Mouse (Mus musculus): ENCODE data around the gene Gpr19. TPM values are rescaled to one million over a fixed set of nuclear protein-coding genes. Genes with fewer than 3 reads are reported as not detected.

Gene Gpr19
- polyA plus RNA-seq, 1 experiment from 2014 or later = 9.8 TPM

DNA sequence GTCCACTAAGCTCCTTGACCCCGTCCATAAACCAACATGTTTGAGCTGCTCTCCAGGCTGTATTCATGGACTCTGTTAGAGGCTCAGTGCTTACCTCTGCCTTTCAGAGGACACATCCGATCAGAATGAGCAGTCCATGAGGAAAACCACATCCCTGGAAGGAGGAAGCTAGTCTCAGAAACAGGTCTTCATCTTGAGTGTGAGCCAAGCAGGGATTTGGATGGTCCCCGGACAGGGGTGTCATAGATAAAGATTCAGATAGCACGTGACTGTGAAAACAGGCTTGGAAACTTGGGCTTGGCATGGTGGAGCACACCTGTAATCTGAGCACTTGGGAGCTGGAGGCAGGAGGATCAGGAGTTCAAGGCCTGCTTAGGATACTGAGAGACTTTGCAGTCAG, 31.5 kb upstream of the Gpr19 start:
- ATAC-seq (no peak), DNase-seq (ENCODE audit: low spot score) (no peak)
- no peak overlapping the region for H3K9ac ChIP-seq (replicated peaks; ENCODE audit: low read depth)
- no peak overlapping the region for H3K27ac ChIP-seq (ENCODE audit: low read length)
- no peak overlapping the region for H3K4me3 ChIP-seq (ENCODE audit: low read depth, low read length)
- H3K27me3 ChIP-seq (replicated peaks; ENCODE audit: insufficient read depth, low read length) = no peaks in the 10 kb centered on the region
- H3K4me2 ChIP-seq (replicated peaks; ENCODE audit: low read depth, low read length) = no peak overlapping the region
- 0 out of 2 replicates have a peak, but pooled peaks cover 3% of the 10 kb centered on the region for H3K4me1 ChIP-seq (ENCODE audit: insufficient read depth, low read depth, low read length)
- TF ChIP-seq EP300 (IDR thresholded peaks at IDR 0.05) = no peak
- no peak for TF ChIP-seq CTCF (IDR thresholded peaks at IDR 0.05)
- no peaks in the 10 kb centered on the region for H3K9me3 ChIP-seq (ENCODE audit: low read length)
- no peaks in the 10 kb centered on the region for H3K36me3 ChIP-seq (ENCODE audit: insufficient read depth, low read length)
- WGBS = 23% methylated on average over 4 of the region's 4 CpGs

GRCm38 (mm10) chr6:134928889-134929310, 30.5 kb upstream of the Gpr19 start:
- Histone ChIP-seq H3K9me3 (ENCODE audit: low read length) (no peaks in the 10 kb centered on the region), H3K4me2 (replicated peaks; ENCODE audit: low read depth, low read length) (peak overlapping the region; percentile 93), H3K27me3 (replicated peaks; ENCODE audit: insufficient read depth, low read length) (no peaks in the 10 kb centered on the region), H3K27ac (ENCODE audit: low read length) (peak overlapping the region; percentile 95; the same call in 1 of the 2 replicates), H3K36me3 (ENCODE audit: insufficient read depth, low read length) (no peaks in the 10 kb centered on the region), H3K4me1 (ENCODE audit: insufficient read depth, low read depth, low read length) (0 out of 2 replicates have a peak, but pooled peaks cover 3% of the 10 kb centered on the region), H3K4me3 (ENCODE audit: low read depth, low read length) (peak overlapping the region; percentile 71), H3K9ac (replicated peaks; ENCODE audit: low read depth) (peak overlapping the region; percentile 82)
- TF ChIP-seq EP300 (IDR thresholded peaks at IDR 0.05) (peak; percentile 14; the same call in 1 of the 2 replicates), CTCF (IDR thresholded peaks at IDR 0.05) (no peak)
- WGBS = under 1% methylated on average over 15 of the region's 15 CpGs
- DNase-seq (ENCODE audit: low spot score) (no peak), ATAC-seq (peak; percentile 7)

GRCm38 (mm10) chr6:134928096-134928888, 29.9 kb upstream of the Gpr19 start:
- TF ChIP-seq CTCF (IDR thresholded peaks at IDR 0.05) (no peak), EP300 (IDR thresholded peaks at IDR 0.05) (peak; percentile 37)
- Histone ChIP-seq H3K4me3 (ENCODE audit: low read depth, low read length) (peak overlapping the region; percentile 71), H3K36me3 (ENCODE audit: insufficient read depth, low read length) (no peaks in the 10 kb centered on the region), H3K9ac (replicated peaks; ENCODE audit: low read depth) (peak overlapping the region; percentile 82), H3K9me3 (ENCODE audit: low read length) (no peaks in the 10 kb centered on the region), H3K4me1 (ENCODE audit: insufficient read depth, low read depth, low read length) (0 out of 2 replicates have a peak, but pooled peaks cover 3% of the 10 kb centered on the region), H3K27ac (ENCODE audit: low read length) (peak overlapping the region; percentile 95), H3K27me3 (replicated peaks; ENCODE audit: insufficient read depth, low read length) (no peaks in the 10 kb centered on the region), H3K4me2 (replicated peaks; ENCODE audit: low read depth, low read length) (peak overlapping the region; percentile 93)
- DNase-seq (ENCODE audit: low spot score) (peak; percentile 97), ATAC-seq (peak; percentile 93)
- WGBS = under 1% methylated on average over 57 of the region's 63 CpGs

DNA sequence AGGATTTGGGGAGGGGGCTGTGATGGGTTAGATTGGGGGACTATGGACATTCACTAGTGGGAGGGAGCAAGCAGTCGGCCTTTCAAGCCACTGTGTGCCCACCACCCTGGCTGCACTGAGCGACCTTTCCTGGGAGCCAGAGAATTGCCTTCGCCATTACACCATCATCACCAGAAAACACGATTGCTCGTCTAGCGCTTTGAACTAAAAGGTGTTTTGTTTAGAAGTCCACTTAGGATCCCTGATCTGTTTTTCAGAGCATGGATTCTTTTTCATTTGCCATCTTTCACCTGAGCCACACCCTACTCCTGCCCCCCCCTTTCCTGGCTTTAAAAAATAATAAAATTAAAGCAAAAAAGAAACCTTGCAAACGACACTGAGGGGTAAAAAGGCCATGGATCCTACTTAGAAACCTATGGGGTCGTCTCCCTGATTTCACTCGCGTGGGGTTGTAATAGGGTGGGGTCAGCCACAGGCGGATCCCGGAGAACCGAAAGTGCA, 29.3 kb upstream of the Gpr19 start:
- TF ChIP-seq EP300 (IDR thresholded peaks at IDR 0.05) (no peak), CTCF (IDR thresholded peaks at IDR 0.05) (no peak)
- 3% methylated on average over 13 of the region's 13 CpGs for WGBS
- peak overlapping the region; percentile 93 for H3K4me2 ChIP-seq (replicated peaks; ENCODE audit: low read depth, low read length)
- H3K27me3 ChIP-seq (replicated peaks; ENCODE audit: insufficient read depth, low read length) = no peaks in the 10 kb centered on the region
- peak overlapping the region; percentile 71 for H3K4me3 ChIP-seq (ENCODE audit: low read depth, low read length)
- peak overlapping the region; percentile 82 for H3K9ac ChIP-seq (replicated peaks; ENCODE audit: low read depth)
- no peaks in the 10 kb centered on the region for H3K9me3 ChIP-seq (ENCODE audit: low read length)
- H3K36me3 ChIP-seq (ENCODE audit: insufficient read depth, low read length) = no peaks in the 10 kb centered on the region
- ATAC-seq (no peak; the same call in 1 of the 2 replicates), DNase-seq (ENCODE audit: low spot score) (no peak)
- 0 out of 2 replicates have a peak, but pooled peaks cover 3% of the 10 kb centered on the region for H3K4me1 ChIP-seq (ENCODE audit: insufficient read depth, low read depth, low read length)
- H3K27ac ChIP-seq (ENCODE audit: low read length) = peak overlapping the region; percentile 95

GRCm38 (mm10) chr6:134926803-134927594, 28.6 kb upstream of the Gpr19 start:
- Histone ChIP-seq H3K9me3 (ENCODE audit: low read length) (no peaks in the 10 kb centered on the region), H3K9ac (replicated peaks; ENCODE audit: low read depth) (peak overlapping the region; percentile 82), H3K4me2 (replicated peaks; ENCODE audit: low read depth, low read length) (peak overlapping the region; percentile 93), H3K27ac (ENCODE audit: low read length) (peak overlapping the region; percentile 95), H3K4me1 (ENCODE audit: insufficient read depth, low read depth, low read length) (0 out of 2 replicates have a peak, but pooled peaks cover 3% of the 10 kb centered on the region), H3K27me3 (replicated peaks; ENCODE audit: insufficient read depth, low read length) (no peaks in the 10 kb centered on the region), H3K4me3 (ENCODE audit: low read depth, low read length) (peak overlapping the region; percentile 71), H3K36me3 (ENCODE audit: insufficient read depth, low read length) (no peaks in the 10 kb centered on the region)
- ATAC-seq = peak; percentile 25
- DNase-seq (ENCODE audit: low spot score) = peak; percentile 75
- TF ChIP-seq EP300 (IDR thresholded peaks at IDR 0.05) (no peak), CTCF (IDR thresholded peaks at IDR 0.05) (no peak)
- WGBS = 1% methylated on average over 63 of the region's 63 CpGs

DNA sequence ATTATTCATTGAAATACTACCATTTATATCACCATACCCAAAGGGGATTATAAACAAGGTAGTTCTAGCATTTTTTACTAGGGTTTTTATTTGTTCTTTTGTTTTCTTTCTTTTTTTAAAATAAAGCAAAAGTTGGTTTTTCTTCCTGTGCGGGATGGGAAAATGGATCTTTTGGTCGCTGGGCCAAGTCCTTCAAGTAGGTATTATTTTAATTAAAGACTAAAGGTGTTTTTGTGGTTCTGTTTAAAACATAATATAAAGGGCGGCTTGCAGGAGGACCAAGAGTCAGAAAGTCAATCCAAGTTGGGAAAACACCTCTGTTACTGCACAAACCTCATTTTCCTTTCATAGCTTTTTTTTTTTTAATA, 27.9 kb upstream of the Gpr19 start:
- Histone ChIP-seq H3K27me3 (replicated peaks; ENCODE audit: insufficient read depth, low read length) (no peaks in the 10 kb centered on the region), H3K36me3 (ENCODE audit: insufficient read depth, low read length) (no peaks in the 10 kb centered on the region), H3K27ac (ENCODE audit: low read length) (peak overlapping the region; percentile 95; the same call in 1 of the 2 replicates), H3K4me1 (ENCODE audit: insufficient read depth, low read depth, low read length) (0 out of 2 replicates have a peak, but pooled peaks cover 3% of the 10 kb centered on the region), H3K9ac (replicated peaks; ENCODE audit: low read depth) (peak overlapping the region; percentile 82), H3K4me2 (replicated peaks; ENCODE audit: low read depth, low read length) (peak overlapping the region; percentile 93), H3K9me3 (ENCODE audit: low read length) (no peaks in the 10 kb centered on the region), H3K4me3 (ENCODE audit: low read depth, low read length) (peak overlapping the region; percentile 71)
- DNase-seq (ENCODE audit: low spot score) = no peak
- TF ChIP-seq CTCF (IDR thresholded peaks at IDR 0.05) (no peak), EP300 (IDR thresholded peaks at IDR 0.05) (no peak)
- ATAC-seq = no peak
- 39% methylated on average over 3 of the region's 3 CpGs for WGBS
